Mouse (Mus musculus): Measurements from ENCODE around the gene Misp. TPM values are rescaled to one million over a fixed set of nuclear protein-coding genes. Genes with fewer than 3 reads are reported as not detected.

The Misp gene
- polyA plus RNA-seq, 1 experiment from 2014 or later: 2.1 TPM

DNA sequence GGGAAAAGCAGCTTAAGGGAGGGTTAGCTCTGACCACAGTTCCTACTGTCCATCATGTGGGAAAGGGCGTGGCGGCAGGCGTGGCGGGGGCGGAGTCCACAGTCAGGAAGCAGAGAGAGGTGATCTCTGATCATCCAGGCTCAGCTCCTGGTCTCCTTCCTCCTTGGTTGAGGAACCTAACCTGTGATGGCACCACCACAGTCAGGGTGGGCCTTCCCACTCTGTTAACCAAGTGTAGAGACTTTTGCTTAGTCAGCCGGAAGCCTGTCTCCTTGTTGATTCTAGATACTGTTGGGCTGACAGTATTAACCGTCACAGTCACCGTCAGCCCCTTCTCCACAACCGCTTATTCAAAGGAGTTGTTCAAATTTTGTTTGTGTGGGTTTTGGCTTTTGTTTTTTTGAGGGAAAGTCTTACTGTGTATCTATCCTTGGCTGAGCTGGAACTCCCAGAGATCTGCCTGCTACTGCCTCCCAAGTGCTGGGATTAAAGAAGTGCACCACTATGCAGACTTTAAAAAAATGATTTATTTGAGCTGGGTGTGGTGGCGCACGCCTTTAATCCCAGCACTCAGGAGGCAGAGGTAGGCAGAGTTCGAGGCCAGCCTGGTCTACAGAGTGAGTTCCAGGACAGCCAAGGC is 22.4 kb upstream of the Misp start:
- H3K36me3 ChIP-seq: 0 out of 2 replicates have a peak, but pooled peaks cover 4% of the 10 kb centered on the region
- no peaks in the 10 kb centered on the region for H3K27me3 ChIP-seq
- no peak overlapping the region for H3K4me3 ChIP-seq
- WGBS: 91% methylated on average over 12 of the region's 12 CpGs
- H3K9ac ChIP-seq: no peak overlapping the region
- H3K4me2 ChIP-seq (replicated peaks): no peak overlapping the region
- no peak for ATAC-seq (ENCODE audit: low FRiP score)
- H3K9me3 ChIP-seq (replicated peaks): no peaks in the 10 kb centered on the region
- H3K27ac ChIP-seq: no peak overlapping the region
- H3K4me1 ChIP-seq: peaks cover 65% of the 10 kb centered on the region

DNA sequence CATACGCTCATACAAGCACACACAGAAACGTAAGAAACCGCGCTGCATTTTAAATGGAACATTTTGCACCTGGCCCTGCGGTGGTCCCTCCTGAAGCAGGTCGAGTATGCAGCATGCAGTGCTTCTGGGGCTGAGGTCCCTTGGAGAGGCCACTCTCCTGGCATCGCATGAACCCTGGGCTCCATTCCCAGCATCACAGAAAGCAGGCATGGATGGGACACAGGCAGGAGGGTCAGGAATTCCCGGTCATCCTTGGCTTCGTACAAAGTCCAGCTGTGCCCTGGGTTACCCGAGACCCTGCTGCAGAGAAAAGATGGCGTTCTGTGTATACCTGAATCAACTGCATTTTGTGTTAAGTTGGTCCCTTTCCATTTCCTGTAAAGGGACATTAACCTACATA is 20.3 kb upstream of the Misp start:
- 81% methylated on average over 11 of the region's 11 CpGs for WGBS
- no peak overlapping the region for H3K4me2 ChIP-seq (replicated peaks)
- no peak overlapping the region for H3K9ac ChIP-seq
- 0 out of 2 replicates have a peak, but pooled peaks cover 4% of the 10 kb centered on the region for H3K36me3 ChIP-seq
- no peaks in the 10 kb centered on the region for H3K27me3 ChIP-seq
- ATAC-seq (ENCODE audit: low FRiP score): no peak
- H3K4me1 ChIP-seq: peaks cover 73% of the 10 kb centered on the region
- H3K9me3 ChIP-seq (replicated peaks): no peaks in the 10 kb centered on the region
- H3K27ac ChIP-seq: peak overlapping the region; percentile 52; the same call in 1 of the 2 replicates
- H3K4me3 ChIP-seq: no peak overlapping the region

- H3K4me1 ChIP-seq: peaks cover 78% of the 10 kb centered on the region
- no peak overlapping the region for H3K9ac ChIP-seq
- WGBS: 50% methylated on average over 3 of the region's 3 CpGs
Measured at GRCm38 (mm10) chr10:79801837-79802236, 19.0 kb upstream of the Misp start.

DNA sequence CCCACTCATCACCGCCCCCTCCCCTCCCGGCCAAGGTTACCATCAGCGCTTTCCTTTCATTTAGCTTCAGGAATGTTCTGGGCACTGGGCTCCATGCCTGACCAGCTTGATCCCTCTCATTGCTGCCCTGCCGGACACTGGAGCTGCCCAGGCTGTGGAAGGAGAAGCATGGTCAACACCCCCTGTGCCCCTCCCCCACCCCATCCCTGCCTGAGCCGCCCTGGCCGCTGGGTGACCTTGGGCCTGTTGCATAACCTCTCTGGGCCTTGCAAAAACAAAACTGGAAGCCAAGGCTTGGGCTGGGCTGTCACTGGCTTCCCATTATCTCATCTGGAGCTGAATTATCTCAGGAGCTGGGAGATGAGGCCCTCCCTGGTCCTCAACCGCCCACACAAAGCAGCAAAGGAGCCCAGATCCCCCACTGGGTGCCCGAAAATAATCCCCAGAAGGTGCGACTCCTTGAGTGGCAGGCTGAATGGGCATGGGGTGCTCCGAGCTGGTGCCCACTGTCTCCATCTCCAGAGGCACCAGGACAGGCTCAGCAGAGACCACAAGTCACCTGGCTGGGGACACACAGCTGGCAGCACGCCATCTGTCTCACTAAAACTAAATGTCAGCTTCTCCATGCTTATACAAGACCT is 18.3 kb upstream of the Misp start:
- Histone ChIP-seq H3K4me2 (replicated peaks) (peak overlapping the region; percentile 7), H3K27ac (peak overlapping the region; percentile 98), H3K27me3 (no peaks in the 10 kb centered on the region), H3K4me3 (no peak overlapping the region), H3K4me1 (peaks cover 75% of the 10 kb centered on the region), H3K9me3 (replicated peaks) (no peaks in the 10 kb centered on the region), H3K36me3 (peaks cover 10% of the 10 kb centered on the region; the same call in 1 of the 2 replicates), H3K9ac (peak overlapping the region; percentile 13; the same call in 1 of the 2 replicates)
- ATAC-seq (ENCODE audit: low FRiP score): no peak
- WGBS: 29% methylated on average over 11 of the region's 11 CpGs

More at GRCm38 (mm10) chr10:79801837-79802236, 19.0 kb upstream of the Misp start:
- H3K4me2 ChIP-seq (replicated peaks): peak overlapping the region; percentile 7; the same call in 1 of the 2 replicates
- H3K4me3 ChIP-seq: no peak overlapping the region
- 0 out of 2 replicates have a peak, but pooled peaks cover 4% of the 10 kb centered on the region for H3K36me3 ChIP-seq
- no peaks in the 10 kb centered on the region for H3K9me3 ChIP-seq (replicated peaks)
- no peak for ATAC-seq (ENCODE audit: low FRiP score)
- peak overlapping the region; percentile 98 for H3K27ac ChIP-seq
- no peaks in the 10 kb centered on the region for H3K27me3 ChIP-seq

DNA sequence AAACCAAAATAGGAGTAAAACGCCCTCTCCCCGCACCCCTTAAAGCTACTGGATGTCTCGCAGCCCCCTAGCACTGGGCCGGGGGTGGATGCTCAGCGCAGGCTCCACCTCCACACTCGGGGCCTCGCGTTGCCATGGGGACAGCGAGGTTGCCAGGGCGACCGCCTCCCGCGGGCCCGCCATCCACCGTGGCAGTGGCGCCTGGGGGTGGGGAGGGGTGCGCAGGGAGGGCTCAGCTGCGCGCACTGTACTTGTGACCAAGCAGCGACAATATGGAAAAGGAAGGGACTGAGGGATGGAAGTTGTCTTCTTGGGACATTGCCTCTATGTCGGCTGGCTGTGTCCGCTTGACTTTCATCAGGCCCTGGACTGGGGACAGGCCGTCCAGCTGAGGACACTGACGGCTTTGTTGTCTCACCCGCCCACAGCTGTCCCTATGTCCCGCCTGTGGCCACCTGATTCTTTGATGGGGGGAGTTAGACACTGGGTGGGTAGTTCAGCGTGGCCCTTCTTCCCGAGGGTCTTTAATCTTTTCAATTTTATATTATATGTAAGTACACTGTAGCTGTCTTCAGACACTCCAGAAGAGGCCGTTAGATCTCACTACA is 17.0 kb upstream of the Misp start:
- Histone ChIP-seq H3K36me3 (peaks cover 24% of the 10 kb centered on the region), H3K27ac (peak overlapping the region; percentile 98), H3K27me3 (no peaks in the 10 kb centered on the region), H3K4me2 (replicated peaks) (peak overlapping the region; percentile 54), H3K9ac (0 out of 2 replicates have a peak overlapping the region, but pooled peaks have one; percentile 25), H3K9me3 (replicated peaks) (no peaks in the 10 kb centered on the region), H3K4me3 (peak overlapping the region; percentile 18), H3K4me1 (peaks cover 79% of the 10 kb centered on the region)
- ATAC-seq (ENCODE audit: low FRiP score): peak; percentile 96
- WGBS: 3% methylated on average over 29 of the region's 29 CpGs

DNA sequence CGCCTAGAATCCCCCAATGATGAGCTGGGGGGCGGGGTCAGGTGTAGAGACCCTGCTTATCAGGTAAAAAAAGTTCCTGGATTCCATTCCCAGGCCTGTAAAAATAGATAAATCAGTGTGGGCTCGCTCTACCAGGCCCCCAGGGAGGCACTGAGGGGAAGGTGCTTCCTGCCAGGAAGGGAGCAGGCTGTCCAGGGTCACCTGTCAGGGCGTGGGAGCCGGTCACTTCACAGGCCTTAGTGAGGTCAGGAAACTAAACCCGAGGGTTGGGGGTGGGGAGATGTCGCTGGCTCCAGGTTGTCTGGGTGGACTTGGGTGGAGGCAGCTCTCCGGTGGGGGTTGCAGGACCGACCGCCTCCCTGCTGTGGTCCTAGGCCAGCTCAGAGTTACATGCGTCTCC is 15.2 kb upstream of the Misp start:
- Histone ChIP-seq H3K9me3 (replicated peaks) (no peaks in the 10 kb centered on the region), H3K27me3 (no peaks in the 10 kb centered on the region), H3K27ac (peak overlapping the region; percentile 68), H3K36me3 (peaks cover 37% of the 10 kb centered on the region), H3K4me2 (replicated peaks) (no peak overlapping the region), H3K4me3 (no peak overlapping the region), H3K9ac (no peak overlapping the region), H3K4me1 (peaks cover 71% of the 10 kb centered on the region)
- 73% methylated on average over 11 of the region's 11 CpGs for WGBS
- ATAC-seq (ENCODE audit: low FRiP score): no peak

- WGBS: 88% methylated on average over 9 of the region's 9 CpGs
- Histone ChIP-seq H3K4me1 (peaks cover 66% of the 10 kb centered on the region), H3K4me3 (no peak overlapping the region), H3K27ac (peak overlapping the region; percentile 68), H3K36me3 (peaks cover 44% of the 10 kb centered on the region), H3K9me3 (replicated peaks) (no peaks in the 10 kb centered on the region), H3K27me3 (no peaks in the 10 kb centered on the region), H3K9ac (no peak overlapping the region; the same call in 1 of the 2 replicates), H3K4me2 (replicated peaks) (no peak overlapping the region)
- ATAC-seq (ENCODE audit: low FRiP score): no peak
Measured at GRCm38 (mm10) chr10:79806331-79806730, 14.5 kb upstream of the Misp start.

- H3K27me3 ChIP-seq: no peaks in the 10 kb centered on the region
- H3K4me2 ChIP-seq (replicated peaks): no peak overlapping the region
- no peak for ATAC-seq (ENCODE audit: low FRiP score)
- H3K4me3 ChIP-seq: no peak overlapping the region
- H3K4me1 ChIP-seq: peaks cover 63% of the 10 kb centered on the region
- peaks cover 45% of the 10 kb centered on the region for H3K36me3 ChIP-seq
- WGBS: 80% methylated on average over 10 of the region's 10 CpGs
- H3K9me3 ChIP-seq (replicated peaks): no peaks in the 10 kb centered on the region
- no peak overlapping the region for H3K9ac ChIP-seq
- H3K27ac ChIP-seq: peak overlapping the region; percentile 81; the same call in 1 of the 2 replicates
Measured at GRCm38 (mm10) chr10:79806972-79807371, 13.8 kb upstream of the Misp start.

DNA sequence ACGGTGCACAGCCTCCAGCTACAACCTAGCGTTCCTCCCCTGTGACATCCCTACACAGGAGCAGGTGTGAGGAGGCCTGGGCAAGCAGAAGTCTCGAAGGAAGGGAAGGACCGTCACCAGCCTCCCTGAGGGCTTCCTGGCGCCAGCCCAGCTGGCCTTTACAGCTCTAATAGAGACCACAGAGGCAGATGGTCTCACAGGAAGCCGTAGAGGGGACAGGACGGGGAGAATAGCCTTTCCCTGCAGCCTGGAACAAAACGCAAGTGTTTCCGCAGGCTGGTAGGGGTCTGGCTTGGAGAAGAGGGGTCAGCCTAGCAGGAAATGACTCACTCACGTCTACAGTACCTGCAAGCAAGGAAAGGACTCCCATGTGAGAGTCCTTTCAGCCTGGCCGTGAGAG is 13.0 kb upstream of the Misp start:
- no peak overlapping the region for H3K4me2 ChIP-seq (replicated peaks)
- H3K27me3 ChIP-seq: no peaks in the 10 kb centered on the region
- no peak for ATAC-seq (ENCODE audit: low FRiP score)
- peaks cover 55% of the 10 kb centered on the region for H3K4me1 ChIP-seq
- WGBS: 48% methylated on average over 11 of the region's 11 CpGs
- no peak overlapping the region for H3K4me3 ChIP-seq
- H3K27ac ChIP-seq: peak overlapping the region; percentile 81
- no peaks in the 10 kb centered on the region for H3K9me3 ChIP-seq (replicated peaks)
- H3K9ac ChIP-seq: no peak overlapping the region
- H3K36me3 ChIP-seq: peaks cover 51% of the 10 kb centered on the region

- no peak overlapping the region for H3K4me3 ChIP-seq
- H3K27ac ChIP-seq: peak overlapping the region; percentile 81; the same call in 1 of the 2 replicates
- no peaks in the 10 kb centered on the region for H3K27me3 ChIP-seq
- ATAC-seq (ENCODE audit: low FRiP score): no peak
- WGBS: 88% methylated on average over 11 of the region's 11 CpGs
- peaks cover 46% of the 10 kb centered on the region for H3K4me1 ChIP-seq
- H3K9ac ChIP-seq: no peak overlapping the region
- no peaks in the 10 kb centered on the region for H3K9me3 ChIP-seq (replicated peaks)
- H3K36me3 ChIP-seq: peaks cover 53% of the 10 kb centered on the region
- no peak overlapping the region for H3K4me2 ChIP-seq (replicated peaks)
Measured at GRCm38 (mm10) chr10:79808728-79809127, 12.1 kb upstream of the Misp start.

DNA sequence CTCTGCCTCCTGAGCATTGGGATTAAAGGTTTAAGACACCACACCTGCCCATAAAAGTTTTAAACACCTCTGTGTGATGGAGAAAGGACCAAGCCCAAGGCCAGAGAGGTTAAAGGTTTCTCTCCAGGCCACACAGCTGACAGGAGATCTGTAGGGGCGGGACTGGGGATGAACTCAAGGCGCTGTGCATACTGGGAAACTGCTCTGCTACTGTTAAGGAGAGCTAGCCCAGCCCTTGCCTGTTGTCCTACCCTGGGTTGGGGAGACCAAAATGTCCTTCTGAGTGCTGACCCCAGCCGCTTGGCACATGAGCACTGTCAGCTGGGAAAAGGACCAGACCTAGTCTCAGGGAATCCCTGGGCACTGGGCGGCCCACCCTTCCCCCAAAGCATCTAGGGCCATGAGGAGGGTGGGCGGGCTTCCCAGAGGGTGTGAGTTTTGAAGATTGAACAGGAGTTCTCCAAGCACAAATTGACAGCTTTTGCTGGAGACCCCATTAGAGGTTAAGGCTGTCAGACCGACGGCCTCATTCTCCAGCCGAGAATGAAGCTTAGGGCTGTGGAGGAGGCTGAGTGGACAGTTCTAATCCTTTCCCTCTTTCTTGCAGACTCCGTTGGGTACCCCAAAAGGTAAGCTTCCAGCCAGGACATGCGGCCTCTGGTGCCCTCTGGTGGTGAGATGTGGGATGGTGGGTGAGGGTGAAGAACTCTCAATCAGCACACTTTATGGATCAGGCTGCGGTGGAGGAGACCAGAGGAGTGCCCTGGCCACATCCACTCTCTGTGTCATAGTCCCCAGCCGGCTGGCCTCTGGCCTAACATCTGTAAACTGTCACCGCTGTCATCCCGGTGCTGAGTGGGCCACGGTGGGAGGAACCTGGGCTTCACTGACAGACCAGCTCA is 8.8 kb upstream of the Misp start:
- Histone ChIP-seq H3K4me3 (no peak overlapping the region), H3K4me2 (replicated peaks) (no peak overlapping the region), H3K9me3 (replicated peaks) (no peaks in the 10 kb centered on the region), H3K4me1 (peaks cover 15% of the 10 kb centered on the region), H3K36me3 (peaks cover 72% of the 10 kb centered on the region), H3K27ac (peak overlapping the region; percentile 40; the same call in 1 of the 2 replicates), H3K27me3 (no peaks in the 10 kb centered on the region), H3K9ac (no peak overlapping the region)
- 0 out of 2 replicates have a peak, but pooled peaks have one; percentile 41 for ATAC-seq (ENCODE audit: low FRiP score)
- WGBS: 30% methylated on average over 15 of the region's 15 CpGs

All from hindbrain, embryonic 12.5 days (tissue).